Mouse (Mus musculus) midbrain, embryonic 15.5 days (tissue): ENCODE data around the gene Slc15a4. TPM values are rescaled to one million over a fixed set of nuclear protein-coding genes. Genes with fewer than 3 reads are reported as not detected.

ENCODE experiments used
- ATAC-seq: fragments of 200-750 bp; cut with Nextera tagmentation; replicated peaks from 2 replicates; pipeline ENCODE4 v1.8.0; 2017; ENCODE audit warnings: moderate TSS enrichment
- H3K27ac ChIP-seq: fragments of 300-500 bp; sonication (generic); 2 replicates; pipeline ENCODE4 v1.5.1; 2015; ENCODE audit warnings: mild to moderate bottlenecking, inconsistent platforms
- H3K27me3 ChIP-seq: fragments of 300-500 bp; sonication (generic); replicated peaks from 2 replicates; pipeline ENCODE4 v1.6.1; 2015; ENCODE audit warnings: inconsistent platforms
- H3K36me3 ChIP-seq: fragments of 300-500 bp; sonication (generic); replicated peaks from 2 replicates; pipeline ENCODE4 v1.6.1; 2015; ENCODE audit warnings: inconsistent platforms
- H3K4me1 ChIP-seq: fragments of 300-500 bp; sonication (generic); 2 replicates; pipeline ENCODE4 v1.6.1; 2015; ENCODE audit warnings: inconsistent platforms
- H3K4me2 ChIP-seq: fragments of 300-500 bp; sonication (generic); 2 replicates; pipeline ENCODE4 v1.6.1; 2015; ENCODE audit warnings: inconsistent platforms, mild to moderate bottlenecking, moderate library complexity
- H3K4me3 ChIP-seq: fragments of 300-500 bp; sonication (generic); 2 replicates; pipeline ENCODE4 v1.5.1; 2015; ENCODE audit warnings: mild to moderate bottlenecking, inconsistent platforms
- H3K9ac ChIP-seq: fragments of 300-500 bp; sonication (generic); 2 replicates; pipeline ENCODE4 v1.6.1; 2015; ENCODE audit warnings: mild to moderate bottlenecking, inconsistent platforms
- H3K9me3 ChIP-seq: fragments of 300-500 bp; sonication (generic); 2 replicates; pipeline ENCODE4 v1.6.1; 2016; ENCODE audit warnings: inconsistent platforms
- WGBS: fragments of 180-500 bp; shearing (Covaris S2); methylation state at CpG from one replicate; pipeline ENCODE4 v1.1.7; 2015; ENCODE audit warnings: mixed read lengths; 5-methylcytosine and 5-hydroxymethylcytosine counted together
- polyA plus RNA-seq: library from polyadenylated mRNA; unstranded; fragments of >200 nt; fragmentation: Nextera tagmentation; extraction: Ambion mirVana; gene quantifications from 2 replicates; pipeline ENCODE4 v1.2.1, GENCODE M21; 2015

Gene Slc15a4
- polyA plus RNA-seq, 1 experiment from 2014 or later = 30.6 TPM

DNA sequence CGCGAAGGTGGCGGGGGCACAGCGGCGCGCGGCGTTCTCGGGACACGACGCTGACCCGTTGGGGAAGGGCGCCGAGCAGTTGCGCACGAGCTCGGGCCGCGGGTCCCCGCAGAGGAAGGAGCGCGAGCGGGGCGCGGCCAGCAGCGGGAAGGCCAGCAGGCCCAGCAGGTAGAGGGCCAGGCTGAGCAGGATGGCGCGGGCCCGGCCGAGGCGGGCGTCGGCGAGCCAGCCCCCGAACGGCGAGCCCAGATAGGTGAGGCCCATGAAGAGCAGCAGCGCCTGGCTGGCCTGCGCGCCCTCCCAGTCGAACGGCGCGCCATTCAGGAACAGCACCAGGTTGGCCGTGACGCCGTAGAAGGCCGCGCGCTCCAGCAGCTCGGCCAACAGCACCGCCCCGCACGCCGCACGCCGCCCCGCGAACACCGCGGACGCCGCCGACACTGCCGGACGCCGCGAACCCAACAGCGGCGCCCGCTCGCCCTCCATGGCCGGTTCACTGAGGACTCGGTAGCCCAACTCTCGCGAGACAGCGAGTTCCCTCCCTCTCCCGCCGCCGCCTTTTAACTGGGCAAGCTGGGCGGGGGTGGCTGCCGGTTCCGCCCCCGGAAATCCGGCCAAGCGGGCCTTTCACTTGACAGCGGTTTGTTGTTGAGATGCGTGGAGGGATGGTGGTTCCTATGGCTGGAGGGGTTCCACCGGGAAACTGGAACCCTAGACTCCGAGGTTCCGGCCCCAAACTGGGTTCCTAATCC, 15.6 kb downstream of the Slc15a4 start:
- H3K9me3 ChIP-seq = no peaks in the 10 kb centered on the region
- peak overlapping the region; percentile 96 for H3K4me2 ChIP-seq
- peak overlapping the region; percentile 88 for H3K9ac ChIP-seq
- H3K4me1 ChIP-seq = peaks cover 31% of the 10 kb centered on the region
- peak overlapping the region; percentile 84 for H3K27ac ChIP-seq
- WGBS = under 1% methylated on average over 77 of the region's 91 CpGs
- H3K4me3 ChIP-seq = peak overlapping the region; percentile 87
- H3K36me3 ChIP-seq = no peaks in the 10 kb centered on the region
- H3K27me3 ChIP-seq = peaks cover 2% of the 10 kb centered on the region; the same call in 1 of the 2 replicates
- peak; percentile 97 for ATAC-seq

DNA sequence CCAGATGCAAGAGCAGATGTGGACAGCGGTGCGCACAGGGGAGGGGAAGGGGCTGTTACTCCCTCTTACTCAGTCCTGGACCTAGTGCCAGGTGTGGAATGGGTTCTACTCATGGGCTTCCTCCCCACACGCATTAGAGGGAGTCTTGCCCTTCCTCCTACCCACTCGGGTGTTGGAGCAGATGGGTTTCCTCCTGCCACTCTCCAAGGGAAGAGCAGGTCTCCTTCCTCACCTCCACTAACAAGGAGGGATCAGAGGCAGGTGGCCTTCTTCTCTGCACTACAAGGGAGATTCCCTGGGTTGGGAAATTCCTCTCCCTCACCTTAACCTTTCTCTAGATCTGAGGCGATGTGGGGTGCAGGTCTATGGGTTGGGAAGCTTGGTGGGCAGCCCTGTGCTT, 16.5 kb downstream of the Slc15a4 start:
- H3K36me3 ChIP-seq = no peaks in the 10 kb centered on the region
- no peak for ATAC-seq
- H3K9me3 ChIP-seq = no peaks in the 10 kb centered on the region
- peaks cover 33% of the 10 kb centered on the region for H3K4me1 ChIP-seq
- no peak overlapping the region for H3K27ac ChIP-seq
- peaks cover 2% of the 10 kb centered on the region; the same call in 1 of the 2 replicates for H3K27me3 ChIP-seq
- WGBS = 18% methylated on average over 5 of the region's 5 CpGs
- H3K4me2 ChIP-seq = peak overlapping the region; percentile 96
- H3K4me3 ChIP-seq = peak overlapping the region; percentile 87
- peak overlapping the region; percentile 88 for H3K9ac ChIP-seq

GRCm38 (mm10) chr5:127615459-127615858, 17.2 kb downstream of the Slc15a4 start:
- Histone ChIP-seq H3K9ac (peak overlapping the region; percentile 88; the same call in 1 of the 2 replicates), H3K27me3 (0 out of 2 replicates have a peak, but pooled peaks cover 2% of the 10 kb centered on the region), H3K4me3 (peak overlapping the region; percentile 87), H3K9me3 (no peaks in the 10 kb centered on the region), H3K36me3 (no peaks in the 10 kb centered on the region), H3K4me2 (peak overlapping the region; percentile 96), H3K27ac (no peak overlapping the region), H3K4me1 (peaks cover 37% of the 10 kb centered on the region)
- WGBS = 81% methylated on average over 3 of the region's 3 CpGs
- ATAC-seq = no peak

DNA sequence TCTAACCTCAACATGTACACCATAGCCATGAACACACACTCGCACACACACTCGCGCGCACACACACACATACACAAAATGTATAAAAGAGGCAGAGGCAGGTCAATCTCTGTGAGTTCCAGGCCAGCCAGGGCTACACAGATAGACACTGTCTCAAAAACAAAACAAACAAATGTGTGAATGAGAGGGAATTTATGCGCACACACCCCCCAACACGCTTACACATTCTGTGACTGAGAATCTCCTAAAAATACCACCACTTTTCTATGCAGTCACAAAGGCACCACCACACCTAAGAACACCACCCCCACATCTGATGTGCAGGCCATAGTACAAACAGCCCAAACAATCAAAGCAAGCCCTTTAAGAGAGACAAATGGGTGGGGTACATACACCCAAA, 20.3 kb downstream of the Slc15a4 start:
- Histone ChIP-seq H3K27ac (no peak overlapping the region), H3K36me3 (0 out of 2 replicates have a peak, but pooled peaks cover 5% of the 10 kb centered on the region), H3K4me3 (no peak overlapping the region), H3K4me2 (no peak overlapping the region), H3K27me3 (no peaks in the 10 kb centered on the region), H3K9ac (no peak overlapping the region), H3K4me1 (peaks cover 41% of the 10 kb centered on the region), H3K9me3 (no peaks in the 10 kb centered on the region)
- WGBS = 97% methylated on average over 6 of the region's 6 CpGs
- ATAC-seq = no peak

- no peak for ATAC-seq
- Histone ChIP-seq H3K36me3 (0 out of 2 replicates have a peak, but pooled peaks cover 7% of the 10 kb centered on the region), H3K27me3 (no peaks in the 10 kb centered on the region), H3K4me2 (no peak overlapping the region), H3K4me3 (no peak overlapping the region), H3K9ac (no peak overlapping the region), H3K9me3 (no peaks in the 10 kb centered on the region), H3K27ac (no peak overlapping the region), H3K4me1 (peaks cover 41% of the 10 kb centered on the region)
- 65% methylated on average over 1 of the region's 1 CpGs for WGBS
Measured at GRCm38 (mm10) chr5:127611881-127612280, 20.8 kb downstream of the Slc15a4 start.

DNA sequence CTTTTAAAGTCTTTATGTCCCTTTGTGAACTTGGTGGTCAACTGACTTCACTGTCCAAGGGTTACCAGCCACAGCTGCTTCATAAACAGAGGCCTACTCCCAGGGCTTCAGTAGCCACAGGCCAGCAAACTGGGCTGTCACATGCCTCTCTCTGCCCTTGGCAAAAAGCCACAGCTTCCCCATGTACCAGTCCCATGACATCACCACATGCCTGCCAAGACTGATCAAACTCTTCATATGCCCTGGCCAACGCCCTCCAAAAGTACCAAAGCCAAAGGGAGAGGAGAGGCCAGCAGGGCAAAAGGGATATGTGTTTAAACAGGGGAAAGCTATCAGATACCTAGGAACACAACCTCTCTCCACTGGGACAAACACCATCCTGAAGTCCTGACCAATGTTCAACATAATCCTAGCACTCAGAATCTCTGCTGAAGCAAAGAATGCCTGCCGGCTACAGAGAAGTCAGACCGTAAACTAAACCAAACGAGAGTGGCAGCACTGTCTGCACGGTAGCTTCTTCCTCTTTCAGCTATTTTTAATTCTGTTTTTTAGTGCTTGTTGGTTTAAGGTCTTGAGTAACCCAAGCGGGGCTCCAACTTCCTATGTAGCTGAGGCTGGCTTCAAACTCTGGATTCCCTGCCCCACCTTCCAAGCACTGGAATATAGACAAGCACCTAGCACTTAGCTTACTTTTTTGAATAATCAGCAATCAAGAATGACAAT, 21.7 kb downstream of the Slc15a4 start:
- Histone ChIP-seq H3K9ac (no peak overlapping the region), H3K9me3 (no peaks in the 10 kb centered on the region), H3K4me1 (peaks cover 36% of the 10 kb centered on the region), H3K4me3 (no peak overlapping the region), H3K4me2 (no peak overlapping the region), H3K27ac (no peak overlapping the region), H3K27me3 (no peaks in the 10 kb centered on the region), H3K36me3 (0 out of 2 replicates have a peak, but pooled peaks cover 7% of the 10 kb centered on the region)
- 80% methylated on average over 6 of the region's 6 CpGs for WGBS
- ATAC-seq = no peak

DNA sequence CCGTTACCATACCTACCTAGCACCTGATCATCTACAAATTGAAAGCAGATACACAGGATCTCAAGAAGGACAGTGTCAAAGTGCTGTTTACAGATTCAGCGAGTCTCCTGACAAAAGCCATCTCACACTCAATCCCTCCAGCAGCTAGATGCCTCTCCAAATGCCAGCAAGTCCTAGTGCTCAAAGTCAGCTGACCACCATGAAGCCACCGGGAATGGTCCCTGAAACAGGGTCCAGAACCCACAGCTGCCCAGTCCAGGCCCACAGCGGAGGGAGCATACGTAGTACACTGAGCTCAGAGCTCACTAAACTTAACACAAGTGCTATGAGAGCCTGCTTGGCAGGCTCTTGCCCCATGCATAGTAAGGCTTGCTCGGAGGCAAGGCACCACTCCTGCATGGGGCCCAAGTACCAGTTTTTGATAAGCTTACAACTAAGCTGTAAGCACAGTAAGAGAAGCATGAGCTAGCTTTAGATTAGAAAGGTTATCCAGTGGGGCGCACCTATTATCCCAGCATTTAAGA, 23.4 kb downstream of the Slc15a4 start:
- Histone ChIP-seq H3K36me3 (peaks cover 10% of the 10 kb centered on the region; the same call in 1 of the 2 replicates), H3K9me3 (no peaks in the 10 kb centered on the region), H3K4me3 (no peak overlapping the region), H3K27ac (no peak overlapping the region), H3K27me3 (no peaks in the 10 kb centered on the region), H3K9ac (no peak overlapping the region), H3K4me1 (peaks cover 19% of the 10 kb centered on the region), H3K4me2 (no peak overlapping the region)
- ATAC-seq = no peak
- WGBS = 88% methylated on average over 7 of the region's 7 CpGs

DNA sequence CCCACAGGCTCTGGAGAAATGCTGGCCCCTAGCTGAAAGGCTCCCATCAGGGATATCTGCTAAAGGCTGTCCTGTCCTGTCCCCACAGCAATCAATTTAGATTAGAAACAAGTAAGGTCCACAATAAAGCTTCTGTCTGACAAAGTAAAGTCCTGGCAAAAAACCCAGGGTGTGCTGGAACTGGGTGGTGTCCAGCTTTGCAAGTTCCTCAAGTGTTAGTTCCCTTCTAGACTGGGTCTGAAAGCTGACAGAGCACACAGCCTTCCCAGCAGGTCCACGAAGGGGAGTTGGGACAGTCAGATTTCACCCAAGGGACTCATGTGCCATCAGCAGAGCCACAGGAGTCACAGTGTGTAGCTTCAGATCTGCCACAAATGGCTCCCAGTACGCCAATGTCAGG, 25.2 kb downstream of the Slc15a4 start:
- no peaks in the 10 kb centered on the region for H3K27me3 ChIP-seq
- peaks cover 23% of the 10 kb centered on the region for H3K36me3 ChIP-seq
- no peak overlapping the region for H3K9ac ChIP-seq
- no peak overlapping the region for H3K27ac ChIP-seq
- no peaks in the 10 kb centered on the region for H3K9me3 ChIP-seq
- no peak overlapping the region for H3K4me3 ChIP-seq
- peaks cover 9% of the 10 kb centered on the region; the same call in 1 of the 2 replicates for H3K4me1 ChIP-seq
- WGBS = 95% methylated on average over 2 of the region's 2 CpGs
- H3K4me2 ChIP-seq = no peak overlapping the region
- ATAC-seq = no peak

- H3K9me3 ChIP-seq = no peaks in the 10 kb centered on the region
- ATAC-seq = no peak
- no peak overlapping the region for H3K9ac ChIP-seq
- 89% methylated on average over 5 of the region's 5 CpGs for WGBS
- peaks cover 57% of the 10 kb centered on the region for H3K36me3 ChIP-seq
- no peaks in the 10 kb centered on the region for H3K27me3 ChIP-seq
- no peak overlapping the region for H3K4me3 ChIP-seq
- no peak overlapping the region for H3K4me2 ChIP-seq
- no peak overlapping the region for H3K27ac ChIP-seq
- no peaks in the 10 kb centered on the region for H3K4me1 ChIP-seq
Measured at GRCm38 (mm10) chr5:127602996-127603395, 29.7 kb downstream of the Slc15a4 start.

- Histone ChIP-seq H3K4me2 (no peak overlapping the region), H3K27me3 (no peaks in the 10 kb centered on the region), H3K9ac (no peak overlapping the region), H3K4me1 (no peaks in the 10 kb centered on the region), H3K27ac (no peak overlapping the region), H3K4me3 (no peak overlapping the region), H3K9me3 (no peaks in the 10 kb centered on the region), H3K36me3 (peaks cover 65% of the 10 kb centered on the region)
- ATAC-seq = no peak
- 94% methylated on average over 7 of the region's 7 CpGs for WGBS
Measured at GRCm38 (mm10) chr5:127596862-127597261, 35.8 kb downstream of the Slc15a4 start.

GRCm38 (mm10) chr5:127595676-127596075, 37.0 kb downstream of the Slc15a4 start:
- Histone ChIP-seq H3K27me3 (no peaks in the 10 kb centered on the region), H3K4me1 (no peaks in the 10 kb centered on the region), H3K27ac (no peak overlapping the region), H3K4me2 (no peak overlapping the region), H3K9ac (no peak overlapping the region), H3K9me3 (no peaks in the 10 kb centered on the region), H3K4me3 (no peak overlapping the region), H3K36me3 (peaks cover 56% of the 10 kb centered on the region)
- WGBS = 96% methylated on average over 3 of the region's 3 CpGs
- no peak for ATAC-seq

DNA sequence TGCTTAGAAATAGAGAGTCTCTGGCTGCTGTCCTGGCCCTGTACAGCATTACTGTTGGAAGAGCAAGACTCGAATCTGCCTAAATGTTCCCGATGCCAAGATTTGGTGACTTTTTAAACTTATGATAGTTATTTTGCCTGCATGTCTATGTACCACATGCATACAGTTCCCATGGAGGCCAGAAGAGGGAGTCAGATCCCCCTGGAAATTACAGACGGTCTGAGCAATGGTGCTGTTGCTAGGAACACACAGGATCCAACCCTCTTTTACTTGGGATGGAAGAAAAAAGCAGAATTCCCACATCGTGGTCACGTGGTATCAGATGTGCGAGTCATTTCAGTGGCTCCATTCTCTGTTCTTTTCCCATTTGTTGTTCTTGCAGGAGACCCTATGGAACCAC, 39.8 kb downstream of the Slc15a4 start:
- H3K27me3 ChIP-seq = no peaks in the 10 kb centered on the region

More for the DNA sequence above, 39.8 kb downstream of the Slc15a4 start:
- Histone ChIP-seq H3K9me3 (no peaks in the 10 kb centered on the region), H3K4me3 (no peak overlapping the region), H3K36me3 (peaks cover 31% of the 10 kb centered on the region; the same call in 1 of the 2 replicates), H3K9ac (no peak overlapping the region), H3K4me1 (no peaks in the 10 kb centered on the region), H3K27ac (no peak overlapping the region), H3K4me2 (no peak overlapping the region)
- whole genome bisulfite sequencing = 79% methylated on average over 6 of the region's 6 CpGs
- ATAC-seq = no peak
